Mouse (Mus musculus) layer of hippocampus, postnatal 25 days (tissue): ENCODE measurements around the gene Smim22. TPM values are rescaled to one million over a fixed set of nuclear protein-coding genes. Genes with fewer than 3 reads are reported as not detected.

Experiments used
- DNase-seq, 2 experiments: peaks; one replicate each; pipeline ENCODE4 v3.0.0; 2022; ENCODE audit warnings: mixed read lengths in 2 of 2, low spot score in 1 of 2; ENCODE audit errors: extremely low spot score in 1 of 2
- total RNA-seq, 2 experiments: library from RNA; stranded (reverse); gene quantifications; 2 replicates each; pipeline ENCODE4 v1.2.3; 2021

Gene Smim22
- not detected for total RNA-seq

- no peak for DNase-seq
These were observed at the start of gene Smim22 for GRCm38 (mm10) chr16:5007067-5007466. Gene Smim22 (plus strand): TSS chr16:5007288.

- DNase-seq = no peak
These were observed 49.6 kb upstream of the Smim22 start for GRCm38 (mm10) chr16:4957446-4957845.

- DNase-seq = no peak
These were observed 46.8 kb upstream of the Smim22 start for GRCm38 (mm10) chr16:4960260-4960659.

GRCm38 (mm10) chr16:4963346-4963745, 43.7 kb upstream of the Smim22 start:
- no peak for DNase-seq

- peak; percentile 88 to 96 for DNase-seq
These were observed 43.0 kb upstream of the Smim22 start, which contains the start of gene Anks3 for GRCm38 (mm10) chr16:4963797-4964709. Gene Anks3 (minus strand): TSS chr16:4964205.

- DNase-seq = no peak
These were observed 42.2 kb upstream of the Smim22 start for GRCm38 (mm10) chr16:4964731-4965391.

- DNase-seq = no peak
These were observed 41.5 kb upstream of the Smim22 start for GRCm38 (mm10) chr16:4965392-4966129.

GRCm38 (mm10) chr16:4968426-4968825, 38.7 kb upstream of the Smim22 start:
- no peak for DNase-seq

- DNase-seq = no peak
These were observed 37.8 kb upstream of the Smim22 start for GRCm38 (mm10) chr16:4969055-4969843.

GRCm38 (mm10) chr16:4971626-4972025, 35.5 kb upstream of the Smim22 start:
- no peak for DNase-seq

GRCm38 (mm10) chr16:4974521-4974920, 32.6 kb upstream of the Smim22 start:
- no peak for DNase-seq

GRCm38 (mm10) chr16:4976180-4976579, 30.9 kb upstream of the Smim22 start:
- no peak for DNase-seq

GRCm38 (mm10) chr16:4978275-4979051, 28.6 kb upstream of the Smim22 start:
- DNase-seq = no peak

- DNase-seq = no peak
These were observed 27.2 kb upstream of the Smim22 start for GRCm38 (mm10) chr16:4979755-4980380.

GRCm38 (mm10) chr16:4984717-4985116, 22.4 kb upstream of the Smim22 start:
- no peak for DNase-seq

- no peak for DNase-seq
These were observed 13.8 kb upstream of the Smim22 start for GRCm38 (mm10) chr16:4993276-4993675.

- DNase-seq = no peak
These were observed 9.5 kb upstream of the Smim22 start, which contains the start of gene Sept12 for GRCm38 (mm10) chr16:4997553-4997952. Gene Sept12 (minus strand): TSS chr16:4997852.

GRCm38 (mm10) chr16:4998984-4999383, 8.1 kb upstream of the Smim22 start:
- DNase-seq = no peak

- no peak for DNase-seq
These were observed 6.5 kb upstream of the Smim22 start for GRCm38 (mm10) chr16:5000611-5001010.
